In the genomic region with DNA sequence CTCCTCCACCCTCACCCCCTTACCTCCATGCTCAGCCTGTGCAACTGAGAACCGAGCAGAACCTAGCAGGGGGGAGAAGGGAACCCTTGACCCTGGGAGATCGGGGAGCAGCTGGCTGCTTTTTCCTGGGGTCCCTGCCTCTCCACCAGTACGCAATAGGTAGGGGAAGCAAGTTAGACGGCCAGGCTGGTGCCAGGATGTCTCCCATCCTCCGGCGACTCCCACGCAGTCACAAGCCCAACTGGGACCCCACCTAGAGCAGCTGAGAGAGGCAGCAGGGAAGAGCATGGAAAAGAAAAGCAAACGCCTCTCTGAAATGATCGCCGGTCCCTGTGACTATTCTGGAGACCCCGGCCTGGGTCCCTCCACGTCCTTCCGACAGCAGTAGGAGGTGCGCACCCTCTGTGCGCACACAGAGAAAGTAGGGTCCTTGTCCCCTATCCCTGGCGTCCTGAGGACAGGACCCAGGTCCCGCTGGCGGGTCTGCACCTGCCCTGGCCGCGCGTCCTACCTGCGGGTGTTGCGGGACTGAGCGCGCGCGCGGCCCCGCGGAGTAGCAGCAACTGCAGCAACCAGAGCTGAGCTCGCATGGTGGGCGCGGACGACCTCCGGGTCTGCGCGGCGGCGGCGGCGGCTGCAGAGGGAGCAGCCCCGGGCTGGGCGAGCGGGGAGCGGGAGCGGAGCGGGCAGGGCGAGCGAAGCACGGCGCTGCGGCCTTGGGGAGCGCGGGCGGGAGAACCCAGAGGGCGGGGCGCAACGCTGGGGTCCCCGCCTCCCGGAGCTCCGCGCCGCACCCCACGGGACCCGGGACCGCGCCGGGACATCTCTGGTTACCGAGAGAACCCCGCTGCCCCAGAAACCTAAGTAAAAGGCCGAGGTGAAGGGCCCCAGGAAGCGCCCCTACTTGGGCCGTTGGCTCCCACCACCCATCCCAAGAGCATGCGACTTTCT, we compare ENCODE assay signal across 8 mouse cellular contexts. TPM values are rescaled to one million over a fixed set of nuclear protein-coding genes. Genes with fewer than 3 reads are reported as not detected.
A peak's percentile ranks its signal among the peaks of the same experiment; 100 is the strongest.
DNase-seq lines count a peak whose midpoint lies in the region; ATAC-seq lines count a peak whose summit lies in the region.

Plxdc1 (minus strand) TSS at position 718 of the 951 bp plus-strand sequence.

- H3K36me3 ChIP-seq in kidney, embryonic 14.5 days (ENCODE audit: control insufficient read depth, insufficient read depth, low read length): no peaks in the 10 kb centered on the region
- no peaks in the 10 kb centered on the region for H3K36me3 ChIP-seq in forebrain, embryonic 11.5 days (ENCODE audit: control insufficient read depth, insufficient read depth, low read length)
- H3K36me3 ChIP-seq in intestine, embryonic 15.5 days: no peaks in the 10 kb centered on the region
- no peaks in the 10 kb centered on the region for H3K36me3 ChIP-seq in stomach, embryonic 14.5 days (ENCODE audit: control insufficient read depth, insufficient read depth, low read length)

- WGBS in kidney, embryonic 14.5 days: 2% methylated on average over 71 of the region's 74 CpGs
- WGBS in forebrain, embryonic 11.5 days: 3% methylated on average over 74 of the region's 74 CpGs
- 2% methylated on average over 50 of the region's 74 CpGs for WGBS in intestine, embryonic 15.5 days
- WGBS in stomach, embryonic 14.5 days: 2% methylated on average over 69 of the region's 74 CpGs

- peak within 1 kb of the TSS; percentile 82 for H3K4me3 ChIP-seq in kidney, embryonic 14.5 days (ENCODE audit: low read length)
- peak within 1 kb of the TSS; percentile 91 for H3K4me3 ChIP-seq in forebrain, embryonic 11.5 days (ENCODE audit: low read depth, low read length)
- peak within 1 kb of the TSS; percentile 70 for H3K4me3 ChIP-seq in intestine, embryonic 15.5 days (replicated peaks)
- H3K4me3 ChIP-seq in stomach, embryonic 14.5 days (ENCODE audit: low read depth, low read length): peak within 1 kb of the TSS; percentile 95

- H3K4me2 ChIP-seq in kidney, embryonic 14.5 days (replicated peaks; ENCODE audit: low read depth, low read length): peak within 1 kb of the TSS; percentile 91
- H3K4me2 ChIP-seq in forebrain, embryonic 11.5 days (ENCODE audit: low read depth, low read length, severe bottlenecking): peak within 1 kb of the TSS; percentile 73
- peak within 1 kb of the TSS; percentile 85 for H3K4me2 ChIP-seq in intestine, embryonic 15.5 days (replicated peaks)
- H3K4me2 ChIP-seq in stomach, embryonic 14.5 days (replicated peaks; ENCODE audit: low read depth, low read length): peak within 1 kb of the TSS; percentile 89

- peak within 1 kb of the TSS; percentile 65 for H3K9ac ChIP-seq in kidney, embryonic 14.5 days (ENCODE audit: low read depth, low read length)
- H3K9ac ChIP-seq in forebrain, embryonic 11.5 days (ENCODE audit: low read length): peak within 1 kb of the TSS; percentile 12; the same call in 1 of the 2 replicates
- peak within 1 kb of the TSS; percentile 64 for H3K9ac ChIP-seq in intestine, embryonic 15.5 days
- H3K9ac ChIP-seq in stomach, embryonic 14.5 days (replicated peaks; ENCODE audit: low read depth, low read length): peak within 1 kb of the TSS; percentile 28; the same call in 1 of the 2 replicates

- peaks cover 25% of the 10 kb centered on the region for H3K4me1 ChIP-seq in kidney, embryonic 14.5 days (ENCODE audit: control insufficient read depth, insufficient read depth, low read length)
- H3K4me1 ChIP-seq in forebrain, embryonic 11.5 days (replicated peaks; ENCODE audit: control insufficient read depth, insufficient read depth, low read length): 0 out of 2 replicates have a peak, but pooled peaks cover 6% of the 10 kb centered on the region
- H3K4me1 ChIP-seq in intestine, embryonic 15.5 days (replicated peaks): peaks cover 15% of the 10 kb centered on the region; the same call in 1 of the 2 replicates
- peaks cover 9% of the 10 kb centered on the region; the same call in 1 of the 2 replicates for H3K4me1 ChIP-seq in stomach, embryonic 14.5 days (ENCODE audit: control insufficient read depth, insufficient read depth, low read length)

- no peak for DNase-seq in kidney, adult 9 months
- DNase-seq in ZHBTc4 (ENCODE audit: low read depth, low spot score): peak; percentile 54
- peak; percentile 70 for DNase-seq in forebrain, embryonic 11.5 days (ENCODE audit: low spot score)
- DNase-seq in lung, postnatal 14 days: peak; percentile 53
- DNase-seq in gastrocnemius, postnatal 4 days (ENCODE audit: low spot score in 2 of 2): no peak

- H3K9me3 ChIP-seq in kidney, embryonic 14.5 days (ENCODE audit: control insufficient read depth, low read length): no peaks in the 10 kb centered on the region
- H3K9me3 ChIP-seq in forebrain, embryonic 11.5 days (ENCODE audit: control insufficient read depth, low read length): no peaks in the 10 kb centered on the region
- no peaks in the 10 kb centered on the region for H3K9me3 ChIP-seq in intestine, embryonic 15.5 days
- no peaks in the 10 kb centered on the region for H3K9me3 ChIP-seq in stomach, embryonic 14.5 days (ENCODE audit: control insufficient read depth, low read depth, low read length)

- peaks cover 23% of the 10 kb centered on the region for H3K27me3 ChIP-seq in kidney, embryonic 14.5 days (ENCODE audit: control insufficient read depth, insufficient read depth, low read length)
- peaks cover 30% of the 10 kb centered on the region for H3K27me3 ChIP-seq in forebrain, embryonic 11.5 days (ENCODE audit: control insufficient read depth, insufficient read depth, low read length)
- H3K27me3 ChIP-seq in intestine, embryonic 15.5 days (replicated peaks): peaks cover 21% of the 10 kb centered on the region
- H3K27me3 ChIP-seq in stomach, embryonic 14.5 days (ENCODE audit: control insufficient read depth, insufficient read depth, low read length): peaks cover 12% of the 10 kb centered on the region; the same call in 1 of the 2 replicates

- no peak for ATAC-seq in kidney, embryonic 14.5 days (ENCODE audit: low FRiP score, low TSS enrichment)
- ATAC-seq in forebrain, embryonic 11.5 days (replicated peaks; ENCODE audit: low FRiP score): no peak
- ATAC-seq in intestine, embryonic 15.5 days: no peak
- no peak for ATAC-seq in stomach, embryonic 14.5 days (ENCODE audit: insufficient number of reproducible peaks, insufficient read depth, low FRiP score, low read depth)

- no peak within 1 kb of the TSS for H3K27ac ChIP-seq in kidney, embryonic 14.5 days (ENCODE audit: low read depth, low read length)
- no peak within 1 kb of the TSS for H3K27ac ChIP-seq in forebrain, embryonic 11.5 days (ENCODE audit: low read depth, low read length)
- H3K27ac ChIP-seq in intestine, embryonic 15.5 days: no peak within 1 kb of the TSS
- no peak within 1 kb of the TSS for H3K27ac ChIP-seq in stomach, embryonic 14.5 days (ENCODE audit: low read length)

RNA-seq across cellular contexts. Expression of gene Plxdc1, which starts in this region (rescaled TPM):
- 0.69 and 1.7 TPM in 2 replicates for polyA plus RNA-seq in kidney, embryonic 14.5 days (2014; fragmentation: Nextera tagmentation; extraction: Ambion mirVana)
- 0.20 TPM in 1 of 2 replicates, not detected in the other for polyA plus RNA-seq in forebrain, embryonic 11.5 days (2014; fragmentation: Nextera tagmentation; extraction: Ambion mirVana)
- 0.47 and 0.49 TPM in 2 replicates for polyA plus RNA-seq in intestine, embryonic 15.5 days (2015; fragmentation: Nextera tagmentation; extraction: Ambion mirVana)
- 0.38 and 0.56 TPM in 2 replicates for polyA plus RNA-seq in stomach, embryonic 14.5 days (2014; fragmentation: Nextera tagmentation; extraction: Ambion mirVana)
- total RNA-seq in gastrocnemius, postnatal 4 days (2021): 1 to 10 TPM; 7.1 to 7.6 TPM

Comparison
In these comparisons a context has a peak if more than half of its experiments do, and no peak if none do; other contexts are left out.
1. Peak in DNase-seq, H3K4me3 ChIP-seq, H3K9ac ChIP-seq and H3K4me2 ChIP-seq in forebrain, embryonic 11.5 days; RNA of the gene not detected or under 1 TPM.
2. H3K9ac ChIP-seq: peak in every context shown above with its lines; median percentile 65 in kidney, embryonic 14.5 days; 64 in intestine, embryonic 15.5 days; 28 in stomach, embryonic 14.5 days; 12 in forebrain, embryonic 11.5 days.
3. DNase-seq: peak in ZHBTc4 (single experiment) and lung, postnatal 14 days (single experiment); none in kidney, adult 9 months (single experiment) and gastrocnemius, postnatal 4 days (0 of 2).
4. Peak in every context shown above with its lines, with median percentiles within 50 percentile points of each other: H3K4me2 ChIP-seq and H3K4me3 ChIP-seq.